Mouse (Mus musculus): ENCODE measurements at regions not wholly inside any gene's neighbourhood (a gene's known extent, or its start where the extent isn't known, plus 50 kb on each side); places are given as distances from the start of the nearest gene placed in this dataset.

GRCm38 (mm10) chr4:142956832-142957429, 255.9 kb downstream of the Prdm2 start:
- no peak for DNase-seq (ENCODE audit: low spot score)

GRCm38 (mm10) chr4:142956376-142956775, 256.4 kb downstream of the Prdm2 start:
- DNase-seq (ENCODE audit: low spot score) = no peak

- DNase-seq (ENCODE audit: low spot score) = no peak
These were observed 259.1 kb downstream of the Prdm2 start for GRCm38 (mm10) chr4:142953724-142954123.

- no peak for DNase-seq (ENCODE audit: low spot score)
These were observed 259.9 kb downstream of the Prdm2 start for GRCm38 (mm10) chr4:142952879-142953278.

GRCm38 (mm10) chr4:142947673-142948072, 265.1 kb downstream of the Prdm2 start:
- DNase-seq (ENCODE audit: low spot score) = no peak

GRCm38 (mm10) chr4:142933627-142934026, 279.2 kb downstream of the Prdm2 start:
- DNase-seq (ENCODE audit: low spot score) = no peak

- no peak for DNase-seq (ENCODE audit: low spot score)
These were observed 283.6 kb downstream of the Prdm2 start for GRCm38 (mm10) chr4:142929245-142929644.

GRCm38 (mm10) chr4:142927328-142928108, 285.3 kb downstream of the Prdm2 start:
- DNase-seq (ENCODE audit: low spot score) = no peak

- DNase-seq (ENCODE audit: low spot score) = peak; percentile 24
These were observed 287.7 kb downstream of the Prdm2 start for GRCm38 (mm10) chr4:142925111-142925510.

GRCm38 (mm10) chr4:142909355-142909947, 303.3 kb downstream of the Prdm2 start:
- DNase-seq (ENCODE audit: low spot score) = no peak

- no peak for DNase-seq (ENCODE audit: low spot score)
These were observed 304.0 kb downstream of the Prdm2 start for GRCm38 (mm10) chr4:142908782-142909181.

- no peak for DNase-seq (ENCODE audit: low spot score)
These were observed 309.3 kb downstream of the Prdm2 start for GRCm38 (mm10) chr4:142903356-142904032.

GRCm38 (mm10) chr4:142900792-142901191, 312.0 kb downstream of the Prdm2 start:
- DNase-seq (ENCODE audit: low spot score) = no peak

GRCm38 (mm10) chr4:142898994-142899393, 313.8 kb downstream of the Prdm2 start:
- no peak for DNase-seq (ENCODE audit: low spot score)

GRCm38 (mm10) chr4:142890711-142891110, 322.1 kb downstream of the Prdm2 start:
- DNase-seq (ENCODE audit: low spot score) = no peak

GRCm38 (mm10) chr4:142888891-142889290, 323.9 kb downstream of the Prdm2 start:
- DNase-seq (ENCODE audit: low spot score) = no peak

GRCm38 (mm10) chr4:142887876-142888275, 324.9 kb downstream of the Prdm2 start:
- no peak for DNase-seq (ENCODE audit: low spot score)

- peak; percentile 64 for DNase-seq (ENCODE audit: low spot score)
These were observed 332.5 kb downstream of the Prdm2 start for GRCm38 (mm10) chr4:142880323-142880759.

GRCm38 (mm10) chr4:142876151-142876550, 336.6 kb downstream of the Prdm2 start:
- DNase-seq (ENCODE audit: low spot score) = no peak

- no peak for DNase-seq (ENCODE audit: low spot score)
These were observed 337.7 kb downstream of the Prdm2 start for GRCm38 (mm10) chr4:142875105-142875504.

GRCm38 (mm10) chr4:142866341-142866740, 346.5 kb downstream of the Prdm2 start:
- no peak for DNase-seq (ENCODE audit: low spot score)

- DNase-seq (ENCODE audit: low spot score) = no peak
These were observed 347.2 kb downstream of the Prdm2 start for GRCm38 (mm10) chr4:142865593-142865992.
